Mouse (Mus musculus): ENCODE measurements around the gene Hid1. TPM values are rescaled to one million over a fixed set of nuclear protein-coding genes. Genes with fewer than 3 reads are reported as not detected.

The Hid1 gene
- 0.03 TPM in 1 of 2 replicates, not detected in the other for polyA plus RNA-seq (2012)

DNA sequence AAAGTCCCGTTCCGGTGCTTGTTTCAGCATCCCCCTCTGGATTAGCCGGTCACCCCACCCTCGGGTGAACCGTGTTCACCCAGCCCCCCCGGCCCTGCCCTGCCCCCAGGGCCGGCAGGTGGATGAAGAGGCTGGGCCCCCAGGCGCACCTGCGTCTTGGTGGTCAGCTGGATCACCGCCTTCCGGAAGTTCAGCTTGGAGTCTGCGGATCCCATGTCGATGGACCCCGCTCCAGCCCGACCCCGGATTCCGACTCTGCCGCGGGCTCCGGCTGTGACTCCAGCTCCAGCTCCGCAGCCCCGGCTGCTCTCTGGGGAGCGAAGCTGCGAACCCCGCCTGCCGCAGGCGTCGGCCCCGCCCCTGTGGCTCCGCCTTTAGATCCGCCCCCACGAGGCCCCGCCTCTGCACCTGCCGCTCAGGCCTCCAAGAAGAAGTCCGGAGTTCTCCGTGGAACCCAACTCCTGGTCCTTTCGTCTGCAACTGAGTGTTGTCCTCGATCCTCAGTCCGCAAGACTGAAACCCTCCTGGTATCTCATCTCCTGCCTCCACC is at the start of gene Hid1:
Gene Hid1 (minus strand): TSS at position 362 of the 550 bp plus-strand sequence.
- H3K4me3 ChIP-seq (replicated peaks), result peak within 1 kb of the TSS; percentile 40
- peaks cover 10% of the 10 kb centered on the region for H3K4me1 ChIP-seq (ENCODE audit: control insufficient read depth)
- TF ChIP-seq GATA1 (IDR thresholded peaks at IDR 0.05; ENCODE audit: low read length), result no peak
- no peak for TF ChIP-seq TAL1 (IDR thresholded peaks at IDR 0.05; ENCODE audit: low read length)
- H3K36me3 ChIP-seq (ENCODE audit: control insufficient read depth), result no peaks in the 10 kb centered on the region
- H3K9me3 ChIP-seq (ENCODE audit: control insufficient read depth, low read length), result no peaks in the 10 kb centered on the region
- peaks cover 75% of the 10 kb centered on the region for H3K27me3 ChIP-seq (ENCODE audit: control insufficient read depth)

DNA sequence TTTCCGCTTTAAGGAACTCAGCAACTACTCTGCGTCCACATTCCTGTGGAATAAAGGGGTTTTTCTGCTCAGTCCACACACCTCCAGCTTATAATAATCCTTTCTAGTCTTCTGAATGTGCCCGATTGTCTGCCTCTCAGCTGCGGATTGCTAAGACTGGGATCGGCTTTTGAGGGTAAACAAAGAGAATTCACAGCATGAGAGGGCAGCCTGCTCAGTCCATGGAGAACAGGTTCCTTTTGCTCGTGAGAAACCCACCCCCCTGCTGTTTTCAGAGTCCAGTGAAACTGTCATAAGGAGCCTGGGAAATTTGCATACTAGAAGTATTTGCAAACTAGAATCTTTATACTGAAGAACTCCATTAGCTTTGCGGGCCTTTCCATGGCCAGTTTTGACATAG is 42.0 kb upstream of the Hid1 start:
- H3K4me1 ChIP-seq (ENCODE audit: control insufficient read depth), result peaks cover 49% of the 10 kb centered on the region
- TF ChIP-seq TAL1 (IDR thresholded peaks at IDR 0.05; ENCODE audit: low read length) (no peak), GATA1 (IDR thresholded peaks at IDR 0.05; ENCODE audit: low read length) (no peak)
- H3K9me3 ChIP-seq (ENCODE audit: control insufficient read depth, low read length), result no peaks in the 10 kb centered on the region
- H3K4me3 ChIP-seq (replicated peaks), result no peak overlapping the region
- H3K27me3 ChIP-seq (ENCODE audit: control insufficient read depth), result no peaks in the 10 kb centered on the region
- H3K36me3 ChIP-seq (ENCODE audit: control insufficient read depth), result peaks cover 57% of the 10 kb centered on the region

DNA sequence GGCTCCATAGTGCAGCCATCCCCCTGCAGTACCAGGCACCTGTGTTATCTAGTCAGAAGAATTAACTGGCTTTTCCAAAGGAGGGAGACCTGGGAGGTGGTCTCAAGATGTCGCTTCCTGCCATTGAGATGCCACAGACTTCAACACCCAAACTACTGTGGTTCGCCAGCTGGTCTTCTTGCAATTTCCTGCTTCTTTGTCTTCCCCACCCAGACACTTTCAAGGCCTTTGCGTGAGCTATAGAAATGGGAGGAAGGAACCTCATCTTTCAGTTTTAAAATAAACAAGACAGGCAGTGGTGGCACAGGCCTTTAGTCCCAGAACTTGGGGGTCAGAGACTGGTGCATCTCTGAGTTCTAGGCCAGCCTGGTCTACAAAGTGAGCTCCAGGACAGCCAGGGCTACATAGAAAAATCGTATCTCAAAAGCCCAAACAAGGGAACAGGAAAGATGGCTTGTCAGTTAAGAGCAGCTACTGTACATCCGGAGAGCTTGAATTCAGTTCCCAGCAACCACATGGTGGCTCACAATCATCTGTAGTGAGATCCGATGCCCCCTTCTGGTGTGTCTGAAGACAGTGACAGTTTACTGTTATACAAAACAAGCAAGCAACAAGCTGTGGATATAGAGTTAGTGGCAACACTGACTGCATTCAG is 40.8 kb upstream of the Hid1 start:
- peaks cover 52% of the 10 kb centered on the region for H3K4me1 ChIP-seq (ENCODE audit: control insufficient read depth)
- TF ChIP-seq TAL1 (IDR thresholded peaks at IDR 0.05; ENCODE audit: low read length), result no peak
- no peak for TF ChIP-seq GATA1 (IDR thresholded peaks at IDR 0.05; ENCODE audit: low read length)
- peaks cover 54% of the 10 kb centered on the region for H3K36me3 ChIP-seq (ENCODE audit: control insufficient read depth)
- H3K4me3 ChIP-seq (replicated peaks), result no peak overlapping the region
- H3K9me3 ChIP-seq (ENCODE audit: control insufficient read depth, low read length), result no peaks in the 10 kb centered on the region
- no peaks in the 10 kb centered on the region for H3K27me3 ChIP-seq (ENCODE audit: control insufficient read depth)

DNA sequence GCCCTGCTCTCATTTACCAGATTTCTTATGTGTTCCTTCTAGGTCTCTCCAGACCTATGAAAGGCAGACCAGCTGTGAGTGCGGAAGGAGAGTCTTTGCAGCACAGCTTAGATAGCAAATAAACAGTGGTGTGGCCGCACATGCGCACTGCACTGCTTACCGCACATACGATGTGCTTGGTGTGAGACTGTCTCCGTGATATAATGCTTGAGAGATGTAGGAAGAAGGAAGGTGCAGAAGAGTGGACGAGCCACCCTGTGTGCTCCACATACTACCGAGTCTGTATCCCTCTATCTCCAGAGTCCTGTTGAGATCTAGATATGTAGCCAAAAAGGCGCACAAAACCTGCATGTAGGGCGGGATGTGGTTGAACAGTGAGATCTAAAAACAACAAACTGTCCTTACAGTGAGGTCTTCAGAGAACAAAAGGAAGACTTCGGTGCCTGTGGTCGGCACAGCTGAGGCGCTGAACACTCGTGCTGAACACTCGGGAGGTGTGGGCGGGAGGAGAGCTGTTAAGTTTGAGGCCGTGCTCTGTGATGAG is 39.4 kb upstream of the Hid1 start:
- TF ChIP-seq TAL1 (IDR thresholded peaks at IDR 0.05; ENCODE audit: low read length) (no peak), GATA1 (IDR thresholded peaks at IDR 0.05; ENCODE audit: low read length) (no peak)
- peaks cover 54% of the 10 kb centered on the region for H3K36me3 ChIP-seq (ENCODE audit: control insufficient read depth)
- H3K27me3 ChIP-seq (ENCODE audit: control insufficient read depth), result no peaks in the 10 kb centered on the region
- H3K4me1 ChIP-seq (ENCODE audit: control insufficient read depth), result peaks cover 40% of the 10 kb centered on the region
- no peaks in the 10 kb centered on the region for H3K9me3 ChIP-seq (ENCODE audit: control insufficient read depth, low read length)
- no peak overlapping the region for H3K4me3 ChIP-seq (replicated peaks)

DNA sequence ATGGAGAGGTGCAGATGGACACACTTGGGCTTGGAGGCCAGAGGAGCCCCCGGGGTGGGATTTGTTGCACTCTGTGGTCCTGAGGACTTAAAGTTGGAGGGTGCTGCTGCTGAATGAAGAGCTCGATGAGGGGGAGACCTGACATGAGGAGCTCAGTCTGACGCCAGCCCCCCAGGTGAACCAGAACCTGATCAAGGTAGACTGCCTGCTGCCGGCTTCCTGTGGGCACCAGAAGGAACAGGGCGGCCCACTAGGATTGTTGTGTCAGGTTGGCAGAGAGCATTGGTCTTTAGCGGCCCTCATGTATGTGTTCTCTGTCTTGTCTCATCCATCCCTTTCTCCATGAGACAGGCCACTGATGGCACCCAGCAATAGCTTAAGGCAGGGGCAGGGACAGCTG is 38.2 kb upstream of the Hid1 start:
- Histone ChIP-seq H3K9me3 (ENCODE audit: control insufficient read depth, low read length) (no peaks in the 10 kb centered on the region), H3K4me1 (ENCODE audit: control insufficient read depth) (peaks cover 28% of the 10 kb centered on the region), H3K27me3 (ENCODE audit: control insufficient read depth) (peaks cover 3% of the 10 kb centered on the region), H3K36me3 (ENCODE audit: control insufficient read depth) (peaks cover 48% of the 10 kb centered on the region), H3K4me3 (replicated peaks) (no peak overlapping the region)
- TF ChIP-seq TAL1 (IDR thresholded peaks at IDR 0.05; ENCODE audit: low read length) (no peak), GATA1 (IDR thresholded peaks at IDR 0.05; ENCODE audit: low read length) (no peak)

DNA sequence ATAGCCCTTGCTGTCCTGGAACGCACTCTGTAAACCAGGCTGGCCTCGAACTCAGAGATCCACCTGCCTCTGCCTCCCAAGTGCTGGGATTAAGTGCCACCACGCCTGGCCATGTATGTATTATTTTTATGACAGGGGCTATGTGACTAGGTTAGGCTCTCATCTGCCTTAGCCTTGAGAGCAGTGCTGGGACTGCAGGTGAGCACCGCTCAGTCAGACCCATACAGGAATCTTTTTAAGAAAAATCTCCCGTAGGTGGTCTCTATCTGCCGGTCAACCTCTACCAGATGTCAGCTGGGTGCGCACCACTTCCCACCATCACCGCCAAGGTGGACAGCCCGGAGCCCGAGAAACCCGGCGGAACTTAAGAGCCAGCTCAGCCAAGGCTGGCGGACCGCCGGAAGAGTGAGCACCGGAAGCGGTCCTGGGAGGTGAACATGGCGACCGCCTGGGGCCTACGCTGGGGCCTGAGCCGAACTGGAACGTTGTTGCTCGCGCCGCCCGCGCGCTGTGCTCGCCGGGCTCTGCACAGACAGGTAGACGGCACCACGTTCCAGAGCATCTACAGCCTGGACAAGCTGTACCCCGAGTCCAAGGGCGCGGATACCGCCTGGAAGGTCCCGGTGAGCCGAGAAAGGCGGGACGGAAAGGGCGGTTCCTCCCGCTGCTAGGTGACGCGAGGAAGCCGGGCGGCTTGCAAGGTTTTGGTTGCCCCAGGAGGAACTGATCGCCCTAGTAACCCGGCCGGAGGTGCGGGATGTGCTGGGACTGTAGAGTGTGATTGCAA is 36.0 kb upstream of the Hid1 start, which contains the start of gene Mrpl58:
Gene Mrpl58 (plus strand): TSS at position 415 of the 787 bp plus-strand sequence.
- TF ChIP-seq GATA1 (IDR thresholded peaks at IDR 0.05; ENCODE audit: low read length) (no peak), TAL1 (IDR thresholded peaks at IDR 0.05; ENCODE audit: low read length) (no peak)
- no peaks in the 10 kb centered on the region for H3K9me3 ChIP-seq (ENCODE audit: control insufficient read depth, low read length)
- peaks cover 25% of the 10 kb centered on the region for H3K4me1 ChIP-seq (ENCODE audit: control insufficient read depth)
- H3K4me3 ChIP-seq (replicated peaks), result peak within 1 kb of the TSS; percentile 91
- peaks cover 29% of the 10 kb centered on the region for H3K36me3 ChIP-seq (ENCODE audit: control insufficient read depth)
- H3K27me3 ChIP-seq (ENCODE audit: control insufficient read depth), result peaks cover 3% of the 10 kb centered on the region

DNA sequence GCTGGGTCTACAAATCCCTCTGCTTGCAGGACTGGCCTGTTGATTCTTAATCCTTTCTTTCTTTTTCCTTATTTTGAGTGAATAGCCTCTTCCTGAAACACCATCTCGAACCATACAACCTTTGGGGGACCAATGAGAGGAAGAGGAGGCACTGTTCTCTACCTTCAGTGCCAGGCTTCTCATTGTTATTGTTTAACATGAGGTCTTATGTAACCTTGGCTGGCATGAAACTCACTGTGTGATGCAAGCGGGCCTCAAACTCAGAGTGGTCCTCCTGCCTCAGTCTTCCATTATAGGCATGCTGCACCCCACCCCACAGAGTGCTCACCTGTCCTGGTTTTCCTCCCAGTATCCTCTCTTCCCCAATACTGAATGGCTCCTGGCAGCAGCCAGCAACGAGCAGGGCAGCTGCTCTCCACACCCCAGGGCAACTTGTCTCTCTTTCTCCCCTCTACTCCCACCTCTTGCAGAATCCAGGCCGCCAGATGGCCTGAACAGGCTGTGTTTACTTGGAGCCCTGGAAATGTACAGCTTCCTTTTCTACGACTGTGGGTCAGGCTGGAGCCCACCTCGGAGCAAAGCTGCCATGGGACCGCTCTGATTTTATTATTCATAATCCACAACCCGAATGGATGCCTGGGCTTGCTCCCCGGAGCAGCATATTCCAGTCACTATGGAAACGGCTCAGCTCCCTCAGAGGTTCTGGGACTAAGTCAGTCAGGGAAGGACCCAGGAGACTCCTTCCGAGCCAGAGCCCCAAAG is 33.3 kb upstream of the Hid1 start:
- peaks cover 2% of the 10 kb centered on the region for H3K36me3 ChIP-seq (ENCODE audit: control insufficient read depth)
- peaks cover 24% of the 10 kb centered on the region for H3K4me1 ChIP-seq (ENCODE audit: control insufficient read depth)
- TF ChIP-seq GATA1 (IDR thresholded peaks at IDR 0.05; ENCODE audit: low read length) (no peak), TAL1 (IDR thresholded peaks at IDR 0.05; ENCODE audit: low read length) (no peak)
- peaks cover 3% of the 10 kb centered on the region for H3K27me3 ChIP-seq (ENCODE audit: control insufficient read depth)
- H3K9me3 ChIP-seq (ENCODE audit: control insufficient read depth, low read length), result no peaks in the 10 kb centered on the region
- no peak overlapping the region for H3K4me3 ChIP-seq (replicated peaks)

DNA sequence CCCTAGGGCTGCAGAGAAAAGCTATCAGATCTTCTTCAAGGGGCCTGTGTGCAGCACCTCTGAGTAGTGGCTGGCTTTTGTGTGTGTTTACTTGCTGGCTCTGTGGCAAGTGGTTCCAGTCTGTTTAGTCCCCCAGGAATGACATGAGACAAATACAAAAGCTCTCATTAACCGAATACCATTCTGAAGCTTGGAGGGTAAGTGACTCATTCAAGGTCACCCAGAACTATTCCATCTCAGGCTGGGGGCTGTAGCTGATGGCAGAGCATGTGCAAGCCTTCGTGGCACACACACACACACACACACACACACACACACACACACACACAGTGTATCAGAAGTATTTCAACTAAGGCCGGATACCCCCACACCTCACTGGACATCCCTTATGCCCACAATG is 32.6 kb upstream of the Hid1 start:
- TF ChIP-seq TAL1 (IDR thresholded peaks at IDR 0.05; ENCODE audit: low read length), result no peak
- no peak for TF ChIP-seq GATA1 (IDR thresholded peaks at IDR 0.05; ENCODE audit: low read length)
- Histone ChIP-seq H3K4me3 (replicated peaks) (no peak overlapping the region), H3K9me3 (ENCODE audit: control insufficient read depth, low read length) (no peaks in the 10 kb centered on the region), H3K4me1 (ENCODE audit: control insufficient read depth) (peaks cover 19% of the 10 kb centered on the region), H3K27me3 (ENCODE audit: control insufficient read depth) (peaks cover 3% of the 10 kb centered on the region), H3K36me3 (ENCODE audit: control insufficient read depth) (no peaks in the 10 kb centered on the region)

All from erythroblast, embryonic 14.5 days (primary cell).